25 mouse cellular contexts compared by ENCODE assay signal in genomic region chr13:9120835-9121542, GRCm38 (mm10). TPM values are rescaled to one million over a fixed set of nuclear protein-coding genes. Genes with fewer than 3 reads are reported as not detected.
DNase-seq lines count a peak whose midpoint lies in the region; ATAC-seq and TF ChIP-seq lines count a peak whose summit lies in the region.
"Had no signal": no experiment of that assay in that cellular context is flagged by ENCODE, and none has a peak within 500 bp of the region (broad histone marks: within the 10 kb centered on the region; RNA-seq: fewer than 3 reads in every experiment).

No protein-coding gene starts in this region.

- H3K4me2 ChIP-seq in liver, embryonic 14.5 days (ENCODE audit: low read depth), result no peak overlapping the region
- H3K4me2 ChIP-seq in myocyte (ENCODE audit: low read depth), result no peak overlapping the region
- H3K4me2 ChIP-seq in midbrain, embryonic 16.5 days (ENCODE audit: low read length), result no peak overlapping the region
- H3K4me2 ChIP-seq: embryonic facial prominence, embryonic 15.5 days; heart, embryonic 13.5 days; hindbrain, embryonic 12.5 days; midbrain, embryonic 15.5 days had no signal

- H3K79me2 ChIP-seq in myocyte (ENCODE audit: control insufficient read depth, insufficient read depth), result peaks cover 68% of the 10 kb centered on the region

- no peak overlapping the region for H3K9ac ChIP-seq in liver, embryonic 14.5 days (replicated peaks)
- H3K9ac ChIP-seq in midbrain, embryonic 16.5 days (ENCODE audit: low read depth, low read length), result no peak overlapping the region
- H3K9ac ChIP-seq: embryonic facial prominence, embryonic 15.5 days; forebrain, postnatal 0 days; heart, embryonic 13.5 days; hindbrain, embryonic 12.5 days; midbrain, embryonic 15.5 days had no signal

- TF ChIP-seq CTCF in liver, embryonic 14.5 days (IDR thresholded peaks at IDR 0.05; ENCODE audit: low read depth), result no peak

- H3ac ChIP-seq in myocyte (ENCODE audit: control insufficient read depth, insufficient read length), result no peak overlapping the region

- peak; percentile 56 for TF ChIP-seq EP300 in liver, embryonic 14.5 days (IDR thresholded peaks at IDR 0.05; ENCODE audit: low read depth)

- no peaks in the 10 kb centered on the region for H3K9me3 ChIP-seq in liver, embryonic 14.5 days (ENCODE audit: control insufficient read depth, low read length)
- no peaks in the 10 kb centered on the region for H3K9me3 ChIP-seq in midbrain, embryonic 16.5 days (replicated peaks; ENCODE audit: control insufficient read depth, low read length, poor library complexity, severe bottlenecking)
- H3K9me3 ChIP-seq: embryonic facial prominence, embryonic 15.5 days; forebrain, embryonic 10.5 days; G1E; heart, embryonic 13.5 days; hindbrain, embryonic 12.5 days; midbrain, embryonic 15.5 days had no signal

- no peaks in the 10 kb centered on the region for H3K27me3 ChIP-seq in liver, embryonic 14.5 days (ENCODE audit: control insufficient read depth, insufficient read depth, low read length)
- H3K27me3 ChIP-seq in myocyte (ENCODE audit: control insufficient read depth, insufficient read depth, insufficient read length), result no peaks in the 10 kb centered on the region
- H3K27me3 ChIP-seq in midbrain, embryonic 16.5 days (ENCODE audit: control insufficient read depth, insufficient read depth, low read depth, low read length), result no peaks in the 10 kb centered on the region
- H3K27me3 ChIP-seq: CH12.LX; embryonic facial prominence, embryonic 15.5 days; heart, embryonic 13.5 days; hindbrain, embryonic 12.5 days; midbrain, embryonic 15.5 days had no signal

- no peak overlapping the region for H3K4me3 ChIP-seq in liver, embryonic 14.5 days (ENCODE audit: insufficient read depth in 1 of 2, low read depth in 2 of 2, low read length in 2 of 2)
- no peak overlapping the region for H3K4me3 ChIP-seq in myocyte
- H3K4me3 ChIP-seq in midbrain, embryonic 16.5 days (ENCODE audit: low read depth, low read length), result no peak overlapping the region
- H3K4me3 ChIP-seq: embryonic facial prominence, embryonic 15.5 days; forebrain, embryonic 10.5 days; heart, embryonic 13.5 days; hindbrain, embryonic 12.5 days; midbrain, embryonic 15.5 days had no signal

- peaks cover 12 to 16% of the 10 kb centered on the region in 2 experiments for H3K4me1 ChIP-seq in liver, embryonic 14.5 days (replicated peaks; ENCODE audit: control insufficient read depth in 2 of 2, insufficient read depth in 2 of 2, low read length in 1 of 2)
- H3K4me1 ChIP-seq in midbrain, embryonic 16.5 days (ENCODE audit: control insufficient read depth, insufficient read depth, low read length), result no peaks in the 10 kb centered on the region
- H3K4me1 ChIP-seq: embryonic facial prominence, embryonic 15.5 days; forebrain, embryonic 10.5 days; hindbrain, embryonic 12.5 days; midbrain, embryonic 15.5 days had no signal

- H3K36me3 ChIP-seq in liver, embryonic 14.5 days (replicated peaks; ENCODE audit: control insufficient read depth, insufficient read depth, low read depth), result peaks cover 28% of the 10 kb centered on the region
- peaks cover 35% of the 10 kb centered on the region for H3K36me3 ChIP-seq in myocyte (ENCODE audit: control insufficient read depth, insufficient read depth)
- H3K36me3 ChIP-seq in midbrain, embryonic 16.5 days (ENCODE audit: control insufficient read depth, insufficient read depth, low read length), result 0 out of 2 replicates have a peak, but pooled peaks cover 4% of the 10 kb centered on the region

- ATAC-seq in erythroid progenitor cell, adult 5-6 weeks (replicated peaks; ENCODE audit: low FRiP score, poor library complexity, severe bottlenecking), result peak; percentile 56
- peak; percentile 86 for ATAC-seq in liver, embryonic 14.5 days (ENCODE audit: insufficient read depth)
- ATAC-seq in midbrain, embryonic 16.5 days, result no peak
- ATAC-seq: forebrain, postnatal 0 days; midbrain, embryonic 15.5 days had no signal

- 40% methylated on average over 10 of the region's 10 CpGs for WGBS in liver, embryonic 14.5 days (ENCODE audit: insufficient replicate concordance)
- 87% methylated on average over 10 of the region's 10 CpGs for WGBS in midbrain, embryonic 16.5 days

- H3K27ac ChIP-seq in liver, embryonic 14.5 days, result no peak overlapping the region
- no peak overlapping the region for H3K27ac ChIP-seq in midbrain, embryonic 16.5 days (ENCODE audit: low read length)
- H3K27ac ChIP-seq: embryonic facial prominence, embryonic 15.5 days; forebrain, embryonic 10.5 days; heart, embryonic 13.5 days; hindbrain, embryonic 12.5 days; midbrain, embryonic 15.5 days had no signal

- TF ChIP-seq POLR2A in myocyte (IDR thresholded peaks at IDR 0.05; ENCODE audit: insufficient read length, low read depth), result no peak

- peak; percentile 46 for DNase-seq in c-Kit-positive CD71-positive TER-119-negative erythroid progenitor cells, embryonic 14.5 days (ENCODE audit: low read depth)
- DNase-seq in liver, embryonic 14.5 days (ENCODE audit: low read depth in 3 of 3, low spot score in 3 of 3), result peak; percentile 34 to 50 (median 38)
- no peak for DNase-seq in layer of hippocampus, adult 18-20 months (ENCODE audit: low spot score in 2 of 2)
- no peak for DNase-seq in right cerebral cortex, postnatal 25 days
- DNase-seq: adrenal gland, postnatal 10 days; B cell, adult 2 months; cerebellum, adult 9-10 months; forebrain, postnatal 0 days; gastrocnemius, postnatal 14 days; heart, adult 18-20 months; kidney, adult 8-10 months; kidney, postnatal 10 days; lung, adult 2 months; lung, postnatal 14 days; thymus, postnatal 14 days had no signal

TF ChIP-seq in myocyte, 11 proteins besides CTCF, POLR2A, EP300 and RAD21:
- TF ChIP-seq TCF12 (IDR thresholded peaks at IDR 0.05; ENCODE audit: insufficient read depth, poor library complexity, severe bottlenecking) (peak; percentile 9), MYOG (IDR thresholded peaks at IDR 0.05; ENCODE audit: control insufficient read depth in 1 of 3, insufficient read depth in 1 of 3, insufficient read length in 2 of 3, low read depth in 2 of 3) (peak in 2 of 3 experiments; percentile 33 to 63), E2F4 (IDR thresholded peaks at IDR 0.05; ENCODE audit: insufficient read depth) (no peak), REST (IDR thresholded peaks at IDR 0.05; ENCODE audit: insufficient read depth, insufficient read length) (no peak), USF1 (IDR thresholded peaks at IDR 0.05; ENCODE audit: low read depth) (no peak), MYOD1 (IDR thresholded peaks at IDR 0.05; ENCODE audit: control insufficient read depth in 1 of 3, insufficient read length in 2 of 3, low read depth in 2 of 3) (peak in 2 of 3 experiments; percentile 33 to 66), SRF (IDR thresholded peaks at IDR 0.05; ENCODE audit: control insufficient read depth, insufficient read length, low read depth) (no peak), CEBPB (IDR thresholded peaks at IDR 0.05; ENCODE audit: insufficient read depth, poor library complexity, severe bottlenecking) (no peak), MAX (IDR thresholded peaks at IDR 0.05; ENCODE audit: low read depth) (no peak), POLR2AphosphoS2 (IDR thresholded peaks at IDR 0.05; ENCODE audit: insufficient read length, low read depth) (no peak), TCF3 (IDR thresholded peaks at IDR 0.05; ENCODE audit: insufficient read length, low read depth) (no peak)

RNA-seq across cellular contexts. Expression of gene Larp4b, which starts 27.3 kb away (rescaled TPM):
- 106 and 115 TPM in 2 replicates for total RNA-seq in erythroid progenitor cell, adult 5-6 weeks (2015; ENCODE audit: low replicate concordance)
- 120 and 140 TPM in 2 replicates for total RNA-seq in erythroid progenitor cell, adult 5-6 weeks (2017; ENCODE audit: low replicate concordance)
- polyA plus RNA-seq in liver, embryonic 14.5 days (2012; rRNA removed), result 11.1 and 16.5 TPM in 2 replicates
- 27.7 and 29.5 TPM in 2 replicates for polyA plus RNA-seq in liver, embryonic 14.5 days (2014; fragmentation: Nextera tagmentation; extraction: Ambion mirVana)
- polyA plus RNA-seq in myocyte (2012; fragmentation: generic; extraction: Trizol), result 20.3 TPM
- 41.6 and 42.6 TPM in 2 replicates for polyA plus RNA-seq in midbrain, embryonic 16.5 days (2015; fragmentation: Nextera tagmentation; extraction: Ambion mirVana)
- 10 to 100 TPM; 68.0 to 70.3 TPM for total RNA-seq in layer of hippocampus, adult 18-20 months (2021)

Comparison
In these comparisons a context has a peak if more than half of its experiments do, and no peak if none do; other contexts are left out.
1. DNase-seq: peak in c-Kit-positive CD71-positive TER-119-negative erythroid progenitor cells, embryonic 14.5 days (single experiment) and liver, embryonic 14.5 days (3 of 3); none in layer of hippocampus, adult 18-20 months (0 of 2) and right cerebral cortex, postnatal 25 days (single experiment).